Mouse (Mus musculus): ENCODE measurements around the gene Unkl. TPM values are rescaled to one million over a fixed set of nuclear protein-coding genes. Genes with fewer than 3 reads are reported as not detected.

The Unkl gene
- polyA plus RNA-seq, 1 experiment, result 1.8 TPM

DNA sequence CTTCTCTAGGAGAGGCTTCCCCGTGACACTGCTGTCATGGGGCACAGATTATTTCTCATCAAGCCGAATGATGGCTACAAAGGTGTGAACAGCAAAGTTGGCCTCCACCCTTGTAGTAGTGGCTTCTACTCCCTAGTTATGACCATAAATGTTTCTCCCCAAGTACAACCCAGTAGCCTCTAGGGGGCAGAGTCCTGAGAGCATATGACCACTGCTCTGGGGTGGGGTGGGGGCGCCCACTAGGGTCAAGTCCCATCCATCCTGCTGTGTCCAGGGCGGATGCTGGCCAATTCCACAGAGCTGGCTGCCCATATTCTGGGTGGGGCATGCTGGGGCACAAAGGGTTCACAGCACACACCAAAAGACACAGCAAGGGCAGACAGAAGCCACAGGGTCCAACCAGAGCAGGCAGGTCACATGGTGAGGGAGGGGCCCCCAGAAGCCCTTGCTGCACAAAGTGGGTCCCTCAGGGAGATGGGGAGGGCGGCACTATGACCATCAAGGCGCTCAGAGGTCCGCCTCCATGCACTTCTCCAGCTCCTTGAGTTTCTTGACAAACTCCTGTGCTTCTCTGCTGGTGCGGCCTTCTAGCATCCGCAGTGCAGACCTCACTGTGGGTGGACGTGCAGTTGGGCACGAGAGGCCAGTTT lies 55.1 kb downstream of the Unkl start:
- H3K36me3 ChIP-seq (ENCODE audit: control insufficient read depth, insufficient read depth), result peaks cover 7% of the 10 kb centered on the region
- H3K27me3 ChIP-seq (ENCODE audit: control insufficient read depth, insufficient read depth, insufficient read length), result peaks cover 9% of the 10 kb centered on the region
- TF ChIP-seq FOSL1 (IDR thresholded peaks at IDR 0.05; ENCODE audit: insufficient read depth, low read length, poor library complexity, severe bottlenecking), result no peak
- no peak for TF ChIP-seq USF1 (IDR thresholded peaks at IDR 0.05; ENCODE audit: low read depth)
- no peak for TF ChIP-seq MYOG (IDR thresholded peaks at IDR 0.05; ENCODE audit: control insufficient read depth, extremely low read depth, insufficient read length)
- TF ChIP-seq CEBPB (IDR thresholded peaks at IDR 0.05; ENCODE audit: low read depth), result no peak
- no peak for TF ChIP-seq MAX (IDR thresholded peaks at IDR 0.05)
- no peak for TF ChIP-seq CTCF (IDR thresholded peaks at IDR 0.05; ENCODE audit: control insufficient read depth, insufficient read depth, insufficient read length)
- peaks cover 8% of the 10 kb centered on the region for H3K79me3 ChIP-seq (ENCODE audit: low read depth)
- peaks cover 20% of the 10 kb centered on the region for H3K79me2 ChIP-seq (ENCODE audit: control insufficient read depth, insufficient read depth)
- H3K4me3 ChIP-seq (ENCODE audit: insufficient read depth, poor library complexity, severe bottlenecking), result no peak overlapping the region
- H3ac ChIP-seq (ENCODE audit: control insufficient read depth, insufficient read length, low read depth), result no peak overlapping the region

DNA sequence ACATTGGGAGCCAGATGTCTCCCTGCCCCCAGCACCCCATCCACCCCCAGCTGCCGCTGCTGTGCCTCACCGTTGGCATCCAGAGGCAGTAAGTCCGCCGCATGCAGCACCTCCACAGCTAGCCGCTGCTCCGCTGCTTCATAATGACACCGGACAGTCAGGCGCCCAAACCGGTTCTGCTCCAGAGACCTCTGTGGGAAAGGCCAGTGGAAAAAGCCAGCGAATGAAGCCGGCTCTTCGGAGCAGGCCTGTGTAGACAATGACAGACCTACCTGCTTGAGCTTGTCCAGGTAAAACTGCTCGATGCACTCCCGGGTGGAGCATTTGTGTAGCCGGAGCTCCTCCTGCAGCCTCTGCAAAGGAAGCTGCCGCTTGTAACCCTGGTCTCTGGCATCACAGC lies 56.0 kb downstream of the Unkl start:
- no peak for TF ChIP-seq FOSL1 (IDR thresholded peaks at IDR 0.05; ENCODE audit: insufficient read depth, low read length, poor library complexity, severe bottlenecking)
- no peak for TF ChIP-seq CTCF (IDR thresholded peaks at IDR 0.05; ENCODE audit: control insufficient read depth, insufficient read depth, insufficient read length)
- no peak for TF ChIP-seq MYOD1 (IDR thresholded peaks at IDR 0.05; ENCODE audit: control insufficient read depth, insufficient read length, low read depth)
- TF ChIP-seq CEBPB (IDR thresholded peaks at IDR 0.05; ENCODE audit: low read depth), result no peak
- no peak for TF ChIP-seq USF1 (IDR thresholded peaks at IDR 0.05; ENCODE audit: low read depth)
- TF ChIP-seq MAX (IDR thresholded peaks at IDR 0.05), result no peak
- no peak for TF ChIP-seq MYOG (IDR thresholded peaks at IDR 0.05; ENCODE audit: control insufficient read depth, extremely low read depth, insufficient read length)
- Histone ChIP-seq H3K36me3 (ENCODE audit: control insufficient read depth, insufficient read depth) (peaks cover 7% of the 10 kb centered on the region), H3K79me3 (ENCODE audit: low read depth) (peaks cover 8% of the 10 kb centered on the region), H3K4me3 (ENCODE audit: insufficient read depth, poor library complexity, severe bottlenecking) (no peak overlapping the region), H3ac (ENCODE audit: control insufficient read depth, insufficient read length, low read depth) (no peak overlapping the region), H3K27me3 (ENCODE audit: control insufficient read depth, insufficient read depth, insufficient read length) (peaks cover 14% of the 10 kb centered on the region), H3K79me2 (ENCODE audit: control insufficient read depth, insufficient read depth) (peaks cover 20% of the 10 kb centered on the region)

- no peaks in the 10 kb centered on the region for H3K79me3 ChIP-seq (ENCODE audit: low read depth)
- no peak overlapping the region for H3K4me3 ChIP-seq (ENCODE audit: insufficient read depth, poor library complexity, severe bottlenecking)
- H3K79me2 ChIP-seq (ENCODE audit: control insufficient read depth, insufficient read depth), result no peaks in the 10 kb centered on the region
- TF ChIP-seq CEBPB (IDR thresholded peaks at IDR 0.05; ENCODE audit: low read depth) (no peak), MAX (IDR thresholded peaks at IDR 0.05) (no peak), MYOG (IDR thresholded peaks at IDR 0.05; ENCODE audit: control insufficient read depth, extremely low read depth, insufficient read length) (no peak), USF1 (IDR thresholded peaks at IDR 0.05; ENCODE audit: low read depth) (no peak), FOSL1 (IDR thresholded peaks at IDR 0.05; ENCODE audit: insufficient read depth, low read length, poor library complexity, severe bottlenecking) (no peak), CTCF (IDR thresholded peaks at IDR 0.05; ENCODE audit: control insufficient read depth, insufficient read depth, insufficient read length) (no peak), MYOD1 (IDR thresholded peaks at IDR 0.05; ENCODE audit: control insufficient read depth, insufficient read length, low read depth) (no peak)
- H3K27me3 ChIP-seq (ENCODE audit: control insufficient read depth, insufficient read depth, insufficient read length), result peaks cover 43% of the 10 kb centered on the region
- no peak overlapping the region for H3ac ChIP-seq (ENCODE audit: control insufficient read depth, insufficient read length, low read depth)
- H3K36me3 ChIP-seq (ENCODE audit: control insufficient read depth, insufficient read depth), result no peaks in the 10 kb centered on the region
Measured at GRCm38 (mm10) chr17:25248033-25248750, 60.0 kb downstream of the Unkl start.

DNA sequence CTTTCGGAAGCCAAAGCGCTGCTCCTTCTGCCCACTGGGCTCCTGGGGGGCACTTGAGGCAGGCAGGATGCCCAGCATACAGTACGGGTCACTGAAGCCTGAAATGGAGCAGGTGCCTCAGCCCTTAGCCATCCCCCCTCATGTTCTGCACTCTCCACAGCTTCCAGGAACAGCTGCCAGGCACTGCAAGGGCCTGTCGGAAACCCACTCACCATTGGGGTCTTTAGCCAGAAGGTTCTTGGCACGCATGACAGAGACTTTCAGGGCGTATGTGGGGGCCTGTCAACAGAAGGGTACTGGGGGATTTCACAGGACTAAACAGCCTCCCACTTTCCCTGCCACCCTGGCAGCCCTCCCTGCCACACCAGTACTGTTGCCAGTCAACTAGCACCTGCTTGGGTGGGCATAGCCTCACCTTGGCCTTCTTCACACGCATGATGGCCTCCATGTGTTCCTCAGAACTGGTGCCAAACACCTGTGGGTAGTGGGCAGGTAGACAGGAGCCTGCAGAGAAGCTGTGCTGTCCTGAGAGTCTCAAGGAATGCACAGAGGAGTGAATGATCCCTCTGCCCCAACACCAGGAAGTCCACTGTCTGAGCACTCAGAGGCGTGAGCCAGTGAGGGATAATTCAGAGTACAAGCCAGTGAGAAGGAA lies 62.1 kb downstream of the Unkl start:
- Histone ChIP-seq H3K79me3 (ENCODE audit: low read depth) (no peaks in the 10 kb centered on the region), H3K27me3 (ENCODE audit: control insufficient read depth, insufficient read depth, insufficient read length) (peaks cover 62% of the 10 kb centered on the region)

DNA sequence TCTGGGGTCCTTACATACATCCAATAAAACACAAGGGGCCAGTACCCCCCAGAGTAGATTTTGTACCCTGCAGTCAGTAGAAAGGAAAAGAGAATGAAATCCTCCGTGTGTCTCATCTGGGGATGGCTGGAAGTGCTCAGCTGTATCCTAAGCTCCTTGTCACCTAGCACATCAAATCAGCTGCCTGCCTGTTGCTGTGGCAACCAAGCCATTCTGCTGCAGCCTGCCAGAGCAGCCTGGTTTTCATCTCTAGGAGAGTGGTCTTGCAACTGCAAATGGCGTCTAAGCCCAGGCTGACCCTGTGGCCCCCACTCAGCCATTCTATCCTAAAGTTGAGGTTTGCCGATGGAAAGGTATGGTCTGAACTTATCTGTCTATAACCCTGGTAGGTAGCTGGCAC lies 64.4 kb downstream of the Unkl start:
- Histone ChIP-seq H3K79me3 (ENCODE audit: low read depth) (no peaks in the 10 kb centered on the region), H3K27me3 (ENCODE audit: control insufficient read depth, insufficient read depth, insufficient read length) (peaks cover 62% of the 10 kb centered on the region), H3ac (ENCODE audit: control insufficient read depth, insufficient read length, low read depth) (no peak overlapping the region), H3K4me3 (ENCODE audit: insufficient read depth, poor library complexity, severe bottlenecking) (no peak overlapping the region), H3K79me2 (ENCODE audit: control insufficient read depth, insufficient read depth) (no peaks in the 10 kb centered on the region), H3K36me3 (ENCODE audit: control insufficient read depth, insufficient read depth) (no peaks in the 10 kb centered on the region)
- TF ChIP-seq MAX (IDR thresholded peaks at IDR 0.05) (no peak), MYOD1 (IDR thresholded peaks at IDR 0.05; ENCODE audit: control insufficient read depth, insufficient read length, low read depth) (no peak), USF1 (IDR thresholded peaks at IDR 0.05; ENCODE audit: low read depth) (no peak), FOSL1 (IDR thresholded peaks at IDR 0.05; ENCODE audit: insufficient read depth, low read length, poor library complexity, severe bottlenecking) (no peak), CEBPB (IDR thresholded peaks at IDR 0.05; ENCODE audit: low read depth) (no peak), CTCF (IDR thresholded peaks at IDR 0.05; ENCODE audit: control insufficient read depth, insufficient read depth, insufficient read length) (no peak), MYOG (IDR thresholded peaks at IDR 0.05; ENCODE audit: control insufficient read depth, extremely low read depth, insufficient read length) (no peak)

More for the DNA sequence above, 62.1 kb downstream of the Unkl start:
- no peak for TF ChIP-seq MAX (IDR thresholded peaks at IDR 0.05)
- no peak for TF ChIP-seq MYOG (IDR thresholded peaks at IDR 0.05; ENCODE audit: control insufficient read depth, extremely low read depth, insufficient read length)
- TF ChIP-seq USF1 (IDR thresholded peaks at IDR 0.05; ENCODE audit: low read depth), result no peak
- TF ChIP-seq CTCF (IDR thresholded peaks at IDR 0.05; ENCODE audit: control insufficient read depth, insufficient read depth, insufficient read length), result no peak
- no peak for TF ChIP-seq FOSL1 (IDR thresholded peaks at IDR 0.05; ENCODE audit: insufficient read depth, low read length, poor library complexity, severe bottlenecking)
- no peak for TF ChIP-seq CEBPB (IDR thresholded peaks at IDR 0.05; ENCODE audit: low read depth)
- no peak for TF ChIP-seq MYOD1 (IDR thresholded peaks at IDR 0.05; ENCODE audit: control insufficient read depth, insufficient read length, low read depth)
- H3K79me2 ChIP-seq (ENCODE audit: control insufficient read depth, insufficient read depth), result no peaks in the 10 kb centered on the region
- H3K4me3 ChIP-seq (ENCODE audit: insufficient read depth, poor library complexity, severe bottlenecking), result no peak overlapping the region
- H3K36me3 ChIP-seq (ENCODE audit: control insufficient read depth, insufficient read depth), result no peaks in the 10 kb centered on the region
- H3ac ChIP-seq (ENCODE audit: control insufficient read depth, insufficient read length, low read depth), result no peak overlapping the region

Measured in C2C12 (cell line).